Mouse (Mus musculus) liver, adult (tissue): ENCODE measurements around the gene Tmem163.

Experiments
- GATA4 ChIP-seq: IDR thresholded peaks from 2 replicates; pipeline ENCODE4 v1.6.1; 2014; ENCODE audit warnings: mild to moderate bottlenecking, low read length; ENCODE audit not compliant: insufficient replicate concordance

Gene Tmem163

DNA sequence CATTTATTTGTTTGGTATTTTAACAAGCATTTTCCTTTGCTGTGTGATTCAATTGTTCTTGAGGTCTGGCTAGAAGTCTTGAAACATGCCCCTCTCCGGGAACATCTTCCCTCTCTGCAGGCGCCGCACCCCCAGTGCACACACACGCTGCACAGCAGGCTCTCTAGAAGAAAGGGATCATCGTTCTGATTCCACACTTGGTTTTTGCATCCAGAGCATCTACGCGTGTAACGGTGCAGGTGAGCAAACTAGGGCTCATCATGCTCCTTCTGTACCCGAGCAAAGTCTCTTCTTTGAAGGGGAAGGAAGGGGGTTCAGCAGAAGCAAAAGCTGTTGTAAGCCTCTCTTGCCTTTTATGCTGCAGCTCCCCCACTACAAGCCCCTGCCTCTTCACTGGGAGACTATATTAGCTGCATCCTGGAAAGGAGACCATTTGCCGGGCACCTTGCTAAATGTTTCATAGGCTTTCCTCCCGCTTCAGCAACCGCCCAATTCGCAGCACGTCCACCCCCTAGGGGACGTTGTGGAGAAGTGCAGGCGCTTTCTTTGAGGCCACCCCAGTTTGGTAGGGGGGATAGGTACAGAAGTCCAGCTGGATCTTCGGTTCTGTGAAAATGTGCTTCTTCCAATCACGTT is at the start of gene Tmem163:
TSS of gene Tmem163 (minus strand) at position 51 of the 636 bp plus-strand sequence.
- no peak for TF ChIP-seq GATA4

DNA sequence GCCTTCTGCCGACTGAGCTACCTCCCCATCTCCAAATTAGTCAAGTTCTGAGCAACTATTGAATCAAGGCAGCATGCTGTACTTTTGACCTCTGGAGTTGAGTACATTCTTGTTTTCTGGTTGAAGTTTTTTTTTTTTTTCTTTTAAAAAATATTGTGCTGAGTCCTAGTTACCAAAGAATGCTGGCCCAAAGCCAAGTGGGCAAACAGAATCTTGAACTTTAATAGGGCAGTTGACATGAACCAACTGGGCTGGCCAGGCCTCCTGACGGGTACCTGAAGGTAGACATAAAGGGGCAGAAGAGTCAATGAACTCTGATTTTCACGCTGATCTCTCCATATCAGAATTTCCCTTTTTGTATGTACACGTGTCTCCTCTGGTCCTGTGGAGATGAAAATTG is 49.7 kb upstream of the Tmem163 start, which contains the start of gene Acmsd:
TSS of gene Acmsd (plus strand) at position 318 of the 400 bp plus-strand sequence.
- no peak for TF ChIP-seq GATA4

DNA sequence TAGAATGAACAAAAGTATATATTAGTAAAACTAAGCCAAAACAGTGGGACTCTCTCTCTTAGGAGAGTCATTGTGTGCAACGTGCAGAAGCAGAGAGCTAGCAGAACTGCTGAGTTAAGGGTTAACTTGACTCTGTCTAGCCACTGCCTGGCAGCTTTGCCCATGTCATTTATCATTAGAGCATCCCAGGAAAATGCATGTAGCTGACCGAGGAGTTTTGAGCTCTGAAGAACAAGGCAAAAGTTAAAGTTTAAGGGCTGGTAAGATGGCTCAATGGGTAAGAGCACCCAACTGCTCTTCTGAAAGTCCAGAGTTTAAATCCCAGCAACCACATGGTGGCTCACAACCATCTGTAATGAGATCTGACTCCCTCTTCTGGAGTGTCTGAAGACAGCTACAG is 44.2 kb upstream of the Tmem163 start:
- TF ChIP-seq GATA4: no peak

DNA sequence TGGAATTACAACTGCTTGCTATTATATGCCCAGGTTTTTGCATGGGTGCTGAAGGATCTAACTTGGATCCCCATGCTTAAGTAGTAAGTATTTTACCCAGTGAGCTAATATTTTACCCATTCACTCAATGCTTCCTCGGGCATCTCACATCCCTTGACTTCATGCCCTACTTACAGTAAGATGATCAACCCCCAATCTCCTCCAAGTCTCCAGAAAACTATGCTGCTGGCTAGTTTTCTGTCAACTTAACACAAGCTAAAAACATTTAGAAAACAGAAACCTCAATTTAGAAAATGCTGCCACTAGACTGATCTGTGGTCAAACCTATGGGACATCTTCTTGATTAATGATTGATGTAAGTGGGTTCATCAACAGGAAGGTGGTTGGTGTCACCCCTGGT is 38.9 kb upstream of the Tmem163 start:
- no peak for TF ChIP-seq GATA4

DNA sequence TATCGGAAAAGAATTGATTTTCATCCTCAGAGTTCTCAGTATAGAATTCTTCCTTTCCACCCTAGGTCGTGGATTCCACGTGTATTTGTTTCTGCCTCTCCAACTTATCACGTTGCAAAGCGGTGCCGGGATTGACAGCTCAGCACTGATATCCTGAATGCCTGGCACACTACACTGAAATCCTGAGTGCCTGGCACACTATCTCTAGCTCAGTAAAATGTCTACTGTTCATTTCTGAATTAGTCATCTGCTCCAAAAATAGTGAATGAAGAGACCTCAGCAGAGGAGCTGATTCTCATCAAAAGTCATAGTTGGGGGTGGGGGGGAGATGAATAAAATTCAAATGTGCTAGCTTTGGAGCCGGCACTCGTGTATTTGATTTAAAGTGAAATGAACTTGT is 37.1 kb upstream of the Tmem163 start:
- TF ChIP-seq GATA4: no peak

DNA sequence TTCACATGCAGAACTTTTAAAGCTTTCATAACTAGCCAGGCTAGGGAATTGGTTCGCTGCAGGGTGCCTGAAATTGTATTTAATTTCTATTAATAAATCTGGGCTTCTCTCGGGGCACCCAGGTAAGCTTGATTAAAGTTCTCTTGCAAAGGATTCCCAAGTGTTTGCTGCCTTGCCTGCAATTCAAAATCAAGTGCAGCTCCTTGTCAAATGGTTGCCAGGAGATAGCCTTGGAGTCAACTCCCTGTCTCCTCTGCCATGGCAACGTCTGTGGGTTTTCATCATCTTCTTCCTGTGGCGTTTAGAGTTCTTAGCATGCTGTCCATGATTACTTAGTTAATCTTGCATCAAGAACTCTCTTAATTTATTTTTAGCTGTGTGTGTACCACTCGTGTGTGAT is 26.9 kb upstream of the Tmem163 start:
- no peak for TF ChIP-seq GATA4

DNA sequence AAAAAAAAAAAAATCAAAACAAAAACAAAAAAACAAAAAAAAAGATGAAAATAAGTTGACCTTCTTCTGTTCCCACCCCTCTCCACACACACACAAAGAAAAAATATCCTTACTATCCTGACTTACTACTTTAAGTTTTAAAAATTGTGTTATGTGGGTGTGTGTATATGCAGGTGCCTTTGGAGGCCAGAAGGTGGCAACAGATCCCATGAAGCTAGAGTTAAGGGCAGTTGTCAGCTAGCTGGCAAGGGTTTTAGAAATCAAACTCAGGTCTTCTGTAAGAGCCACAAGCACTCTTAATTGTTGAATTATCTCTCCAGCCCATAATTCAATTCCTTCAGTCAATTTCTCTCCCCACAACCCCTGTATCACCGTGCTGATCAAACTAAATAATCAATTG is 22.8 kb upstream of the Tmem163 start:
- TF ChIP-seq GATA4: no peak

DNA sequence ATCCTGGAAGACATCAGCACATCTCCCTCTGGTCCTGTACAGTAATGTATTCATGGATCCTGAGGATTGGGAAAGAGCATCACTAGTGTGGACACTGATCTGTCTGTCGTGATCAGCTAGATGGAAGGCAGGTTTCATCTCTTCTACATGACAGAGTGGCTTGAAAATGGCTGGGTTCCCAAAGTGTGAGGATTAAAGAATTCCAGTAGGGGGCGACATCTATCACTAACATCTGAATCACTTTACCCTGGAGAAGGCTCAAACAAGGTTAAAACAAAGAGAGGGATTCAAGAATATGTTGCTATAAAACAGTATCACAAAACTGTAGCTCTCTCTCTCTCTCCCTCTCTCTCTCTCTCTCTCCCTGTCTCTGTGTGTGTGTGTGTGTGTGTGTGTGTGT is 17.2 kb upstream of the Tmem163 start:
- TF ChIP-seq GATA4: no peak

DNA sequence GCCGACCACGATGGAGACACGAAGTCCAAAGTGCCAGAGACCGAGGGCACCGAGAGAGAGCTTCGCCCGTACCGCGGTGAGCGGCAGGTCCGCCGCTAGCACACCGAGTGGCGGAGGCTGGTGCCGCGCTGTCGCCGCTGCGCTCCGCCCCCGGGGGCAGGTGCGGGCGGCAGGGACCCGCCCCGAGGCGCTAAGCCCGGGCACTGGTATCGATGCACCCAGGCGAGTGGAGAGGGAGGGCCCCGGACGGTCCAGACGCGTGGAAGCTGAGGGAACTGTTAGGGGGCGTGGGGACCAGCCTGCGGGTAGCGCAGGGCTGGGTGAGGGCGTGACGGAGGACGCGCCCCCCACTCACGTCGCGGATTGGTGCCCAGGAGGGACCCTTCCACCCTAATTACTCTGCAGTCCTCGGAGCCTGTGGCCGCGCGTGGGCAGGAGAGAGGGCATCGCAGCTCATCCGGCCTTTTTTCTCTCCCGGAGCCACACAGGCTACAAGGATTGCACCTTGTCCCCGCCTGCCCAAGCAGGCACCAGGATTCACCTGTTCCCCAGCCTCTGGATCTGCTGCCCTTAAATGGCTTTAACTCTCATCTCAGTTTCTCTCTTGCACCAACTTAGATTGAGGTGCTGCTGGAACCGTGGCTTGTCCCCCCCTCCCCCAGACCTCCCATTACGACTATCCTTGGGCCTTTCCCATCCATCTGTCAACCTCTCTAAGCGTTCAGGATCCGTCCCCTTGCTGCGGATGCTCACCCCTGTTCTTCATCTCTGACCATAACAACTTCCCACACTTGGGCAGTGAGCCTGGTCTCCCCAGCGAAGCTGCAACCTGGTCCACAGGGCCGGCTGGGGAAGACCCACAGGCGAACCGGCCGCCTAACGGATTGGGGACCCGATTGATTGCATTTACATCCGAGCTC is 1.4 kb downstream of the Tmem163 start:
- TF ChIP-seq GATA4: no peak

DNA sequence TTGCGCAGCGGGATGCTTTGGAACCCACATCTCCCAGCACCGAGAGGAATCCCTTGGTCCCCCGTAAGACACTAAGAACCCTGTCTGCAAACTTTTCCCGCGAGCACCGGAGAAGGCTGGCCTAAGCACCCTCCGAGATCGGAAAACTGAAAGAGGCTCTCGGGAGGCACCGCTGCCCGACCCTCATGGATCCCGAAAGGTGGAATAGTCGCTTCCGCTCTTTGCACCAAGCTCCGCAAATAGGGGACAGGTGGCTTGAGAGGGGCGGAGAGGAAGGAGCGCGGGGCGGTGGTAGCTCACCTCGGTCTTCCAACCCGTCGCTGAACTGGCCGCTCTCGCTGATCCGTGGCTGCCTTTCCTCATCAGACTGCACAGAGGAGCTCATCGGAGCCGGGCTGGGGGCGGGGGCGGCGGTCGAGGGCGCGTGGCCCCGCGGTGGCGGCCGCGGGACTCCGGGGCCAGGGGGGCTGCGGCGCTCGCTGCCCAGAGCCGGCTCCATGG is 2.2 kb downstream of the Tmem163 start:
- TF ChIP-seq GATA4: no peak

DNA sequence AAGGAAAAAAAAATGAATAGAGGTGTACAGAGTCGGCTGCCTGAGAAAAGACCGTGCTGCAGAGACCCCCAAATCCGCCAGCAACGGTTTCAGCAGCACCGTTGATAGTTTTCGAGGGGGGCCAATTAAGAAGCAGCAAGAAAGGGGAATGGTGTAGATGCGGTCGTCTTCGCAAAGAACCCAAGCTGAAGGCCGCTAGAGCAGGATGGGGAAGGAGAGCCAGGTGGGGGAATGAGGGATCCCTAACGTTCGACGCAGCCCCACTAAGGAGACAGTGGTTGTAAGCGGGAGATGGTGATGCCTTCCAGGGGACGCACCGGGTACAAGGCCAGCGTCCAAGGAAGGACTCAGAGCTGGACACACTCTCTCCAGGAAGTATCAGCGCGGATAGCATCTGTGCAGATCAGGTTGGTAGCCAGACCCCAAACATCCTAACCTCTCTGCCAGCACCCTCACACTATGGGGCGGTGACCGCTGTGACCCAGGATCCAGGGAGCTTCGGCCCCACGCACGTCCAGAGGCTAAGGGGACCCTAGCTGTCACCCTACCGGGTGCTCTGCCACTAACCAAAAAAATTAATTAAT is 2.7 kb downstream of the Tmem163 start:
- no peak for TF ChIP-seq GATA4

DNA sequence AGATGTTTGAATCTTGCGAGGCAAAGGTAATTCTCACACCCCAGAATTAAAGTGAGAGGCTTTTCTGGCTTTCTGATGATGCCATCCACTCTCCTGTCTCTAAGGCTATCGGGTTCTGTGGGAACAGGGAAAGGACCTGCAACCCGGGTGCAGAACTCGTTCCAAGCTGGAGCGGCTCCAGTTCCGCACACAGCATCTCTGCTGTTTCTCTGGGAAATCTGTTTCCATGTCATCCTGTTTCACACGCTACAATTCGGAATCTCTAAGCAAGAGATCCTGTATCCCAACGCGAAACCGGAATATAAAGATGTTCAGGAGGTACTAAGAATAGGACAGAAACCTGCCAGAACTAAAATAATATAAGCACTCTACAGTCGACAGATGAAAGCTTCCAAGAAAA is 3.2 kb downstream of the Tmem163 start:
- no peak for TF ChIP-seq GATA4

DNA sequence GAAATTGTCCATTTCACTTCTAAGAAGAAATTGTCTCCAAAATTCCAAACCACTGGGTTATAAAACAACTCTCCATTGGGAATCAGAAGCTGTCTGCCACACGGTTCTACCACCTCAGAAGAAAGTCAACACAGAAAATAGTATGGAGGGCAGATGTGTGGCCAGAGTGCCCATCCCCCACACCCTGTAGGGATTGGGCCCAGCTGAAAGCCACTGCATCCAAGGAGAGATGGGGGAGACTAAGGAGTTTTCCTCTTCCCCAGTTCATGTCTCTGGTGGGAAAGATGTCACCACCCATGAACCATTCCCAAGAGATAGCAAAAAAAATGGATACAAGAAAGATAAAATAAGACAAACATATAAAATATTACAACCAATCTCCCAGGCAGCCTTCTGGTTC is 4.1 kb downstream of the Tmem163 start:
- TF ChIP-seq GATA4: no peak

DNA sequence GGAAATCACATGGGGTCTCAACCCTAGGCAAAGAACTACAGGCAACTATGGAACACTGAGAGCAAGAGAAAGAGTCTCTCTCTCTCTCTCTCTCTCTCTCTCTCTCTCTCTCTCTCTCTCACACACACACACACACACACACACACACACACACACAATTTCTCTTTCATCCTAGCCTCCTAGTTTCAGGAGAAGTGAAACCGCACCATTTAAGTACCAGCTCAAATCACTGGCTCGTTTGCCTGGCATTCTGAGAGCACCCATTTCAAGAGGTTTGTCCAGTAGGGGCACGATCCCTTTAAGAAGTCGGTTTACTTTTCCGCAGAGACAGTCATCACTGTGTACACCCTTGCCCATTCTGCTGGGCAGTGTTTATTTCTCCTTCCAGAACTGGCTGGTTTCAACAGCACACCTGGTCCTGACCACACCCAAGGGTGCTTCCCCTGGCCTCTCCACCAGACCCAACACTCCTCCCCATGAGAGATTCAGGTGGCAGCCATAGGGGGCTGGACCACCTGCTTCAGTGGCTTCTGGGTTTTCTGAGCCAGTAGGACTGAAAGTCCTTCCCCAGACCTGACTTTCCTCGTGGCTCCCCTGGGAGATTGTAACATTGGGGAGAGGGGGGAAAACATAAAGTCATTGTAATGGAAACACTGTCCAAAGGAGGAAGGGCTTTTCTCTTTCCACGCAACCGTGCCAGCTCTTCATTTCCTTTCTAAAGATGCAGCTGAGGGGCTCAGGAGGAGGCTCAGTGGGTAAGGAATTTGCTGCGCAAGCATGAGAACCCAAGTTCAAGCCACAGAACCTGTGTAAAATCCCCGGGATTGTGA is 5.9 kb downstream of the Tmem163 start:
- TF ChIP-seq GATA4: no peak

DNA sequence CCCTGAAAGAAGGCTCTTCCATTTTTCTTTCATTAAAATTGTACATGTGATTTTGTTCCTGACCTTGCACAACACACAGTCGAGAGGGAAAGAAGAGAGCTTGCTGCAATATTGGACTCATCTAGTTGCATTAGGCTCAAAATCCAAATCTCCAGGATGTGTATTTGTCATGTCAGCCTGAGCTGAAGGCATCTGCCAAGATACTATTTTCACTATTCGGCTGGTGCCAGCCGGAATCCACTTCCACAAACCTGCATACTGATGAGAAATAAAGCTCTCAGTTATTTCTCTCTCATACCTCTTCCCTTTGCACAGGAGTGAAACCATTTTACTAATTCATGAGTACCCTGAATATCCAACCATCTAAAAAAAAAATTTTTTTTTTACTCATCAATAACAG is 11.2 kb downstream of the Tmem163 start:
- no peak for TF ChIP-seq GATA4
